Mouse (Mus musculus): ENCODE measurements at regions not wholly inside any gene's neighbourhood (a gene's known extent, or its start where the extent isn't known, plus 50 kb on each side); places are given as distances from the start of the nearest gene placed in this dataset.
"Not testable (repeated sequence)": the region's sequence is repeated elsewhere in the genome, so short reads cannot be mapped to it uniquely, and the experiment has no call there.

GRCm38 (mm10) chr12:46636888-46637287, 181.8 kb downstream of the Nova1 start:
- ATAC-seq (ENCODE audit: low TSS enrichment): no peak

GRCm38 (mm10) chr12:46635125-46635772, 183.5 kb downstream of the Nova1 start:
- peak; percentile 88 for ATAC-seq (ENCODE audit: low TSS enrichment)

GRCm38 (mm10) chr12:46634771-46635124, 184.0 kb downstream of the Nova1 start:
- ATAC-seq (ENCODE audit: low TSS enrichment): peak; percentile 23; the same call in 1 of the 2 replicates

- not testable (repeated sequence) for ATAC-seq (ENCODE audit: low TSS enrichment)
Measured at GRCm38 (mm10) chr12:46632384-46632783, 186.3 kb downstream of the Nova1 start.

- no peak for ATAC-seq (ENCODE audit: low TSS enrichment)
Measured at GRCm38 (mm10) chr12:46627320-46627719, 191.4 kb downstream of the Nova1 start.

- ATAC-seq (ENCODE audit: low TSS enrichment): no peak
Measured at GRCm38 (mm10) chr12:46611439-46611838, 207.3 kb downstream of the Nova1 start.

- ATAC-seq (ENCODE audit: low TSS enrichment): no peak
Measured at GRCm38 (mm10) chr12:46609580-46610311, 209.0 kb downstream of the Nova1 start.

GRCm38 (mm10) chr12:46608290-46608910, 210.3 kb downstream of the Nova1 start:
- ATAC-seq (ENCODE audit: low TSS enrichment): no peak

- no peak for ATAC-seq (ENCODE audit: low TSS enrichment)
Measured at GRCm38 (mm10) chr12:46597200-46597599, 221.5 kb downstream of the Nova1 start.

- peak; percentile 89 for ATAC-seq (ENCODE audit: low TSS enrichment)
Measured at GRCm38 (mm10) chr12:46568665-46569064, 250.1 kb downstream of the Nova1 start.

- no peak for ATAC-seq (ENCODE audit: low TSS enrichment)
Measured at GRCm38 (mm10) chr12:46566324-46566723, 252.4 kb downstream of the Nova1 start.

- no peak for ATAC-seq (ENCODE audit: low TSS enrichment)
Measured at GRCm38 (mm10) chr12:46520942-46521341, 297.8 kb downstream of the Nova1 start.

- no peak for ATAC-seq (ENCODE audit: low TSS enrichment)
Measured at GRCm38 (mm10) chr12:46507829-46508228, 310.9 kb downstream of the Nova1 start.

- no peak for ATAC-seq (ENCODE audit: low TSS enrichment)
Measured at GRCm38 (mm10) chr12:46492465-46492864, 326.3 kb downstream of the Nova1 start.

GRCm38 (mm10) chr12:46450888-46451287, 367.8 kb downstream of the Nova1 start:
- ATAC-seq (ENCODE audit: low TSS enrichment): no peak

- no peak for ATAC-seq (ENCODE audit: low TSS enrichment)
Measured at GRCm38 (mm10) chr12:46444644-46445313, 373.9 kb downstream of the Nova1 start.

GRCm38 (mm10) chr12:46419591-46419990, 399.1 kb downstream of the Nova1 start:
- ATAC-seq (ENCODE audit: low TSS enrichment): peak; percentile 55; the same call in 1 of the 2 replicates

- peak; percentile 47; the same call in 1 of the 2 replicates for ATAC-seq (ENCODE audit: low TSS enrichment)
Measured at GRCm38 (mm10) chr12:46418990-46419389, 399.7 kb downstream of the Nova1 start.

- ATAC-seq (ENCODE audit: low TSS enrichment): 0 out of 2 replicates have a peak, but pooled peaks have one; percentile 41
Measured at GRCm38 (mm10) chr12:46416765-46417404, 401.8 kb downstream of the Nova1 start.

- peak; percentile 67 for ATAC-seq (ENCODE audit: low TSS enrichment)
Measured at GRCm38 (mm10) chr12:46416250-46416649, 402.5 kb downstream of the Nova1 start.

- ATAC-seq (ENCODE audit: low TSS enrichment): no peak
Measured at GRCm38 (mm10) chr12:46405674-46406073, 413.1 kb downstream of the Nova1 start.

GRCm38 (mm10) chr12:46399653-46399975, 419.1 kb downstream of the Nova1 start:
- peak; percentile 75 for ATAC-seq (ENCODE audit: low TSS enrichment)

Data from frontal cortex, adult (tissue).